Mouse (Mus musculus) MEL (cell line): ENCODE results near the gene Gramd2. TPM values are rescaled to one million over a fixed set of nuclear protein-coding genes. Genes with fewer than 3 reads are reported as not detected.

Source experiments
- DNase-seq: peaks from one replicate; pipeline ENCODE4 v3.0.0; 2011; ENCODE audit warnings: low read depth, low spot score
- H3K27ac ChIP-seq: 2 replicates; pipeline ENCODE4 v1.5.1; 2012; ENCODE audit warnings: low read depth, mild to moderate bottlenecking, control low read depth, low read length, moderate library complexity; ENCODE audit not compliant: control insufficient read depth
- H3K27me3 ChIP-seq, 2 experiments: fragments of 150-350 bp in 1 of 2; sonication (generic) in 1 of 2; 2 replicates each; pipeline ENCODE4 v1.6.1; 2012; ENCODE audit warnings: low read length in 2 of 2, mild to moderate bottlenecking in 2 of 2, improper control_type of control experiment in 1 of 2, moderate library complexity in 1 of 2; ENCODE audit not compliant: insufficient read depth in 2 of 2, control insufficient read depth in 1 of 2
- H3K36me3 ChIP-seq, 2 experiments: 2 replicates each; pipeline ENCODE4 v1.6.1; 2012 to 2014; ENCODE audit warnings: low read length in 2 of 2, improper control_type of control experiment in 1 of 2, inconsistent platforms in 1 of 2, mild to moderate bottlenecking in 1 of 2; ENCODE audit not compliant: insufficient read depth in 2 of 2, control insufficient read depth in 1 of 2
- H3K4me1 ChIP-seq, 2 experiments: fragments of 150-350 bp in 1 of 2; sonication (generic) in 1 of 2; 2 replicates each; pipeline ENCODE4 v1.6.1; 2012; ENCODE audit warnings: low read length in 2 of 2, improper control_type of control experiment in 1 of 2, mild to moderate bottlenecking in 1 of 2; ENCODE audit not compliant: insufficient read depth in 2 of 2, control insufficient read depth in 1 of 2
- H3K4me3 ChIP-seq, 2 experiments: fragments of 150-350 bp in 1 of 2; sonication (generic) in 1 of 2; 2 replicates each; pipeline ENCODE4 v1.5.1; 2012; ENCODE audit warnings: low read depth in 2 of 2, low read length in 2 of 2, mild to moderate bottlenecking in 2 of 2, moderate library complexity in 2 of 2, control low read depth in 1 of 2, improper control_type of control experiment in 1 of 2; ENCODE audit not compliant: control insufficient read depth in 1 of 2, insufficient read depth in 1 of 2
- H3K79me2 ChIP-seq: 2 replicates; pipeline ENCODE4 v1.6.1; 2012; ENCODE audit warnings: mild to moderate bottlenecking, low read length, moderate library complexity; ENCODE audit not compliant: control insufficient read depth, poor library complexity, insufficient read depth
- H3K9ac ChIP-seq: 2 replicates; pipeline ENCODE4 v1.6.1; 2012; ENCODE audit warnings: low read depth, mild to moderate bottlenecking, control low read depth, low read length, moderate library complexity; ENCODE audit not compliant: control insufficient read depth, poor library complexity, severe bottlenecking
- H3K9me3 ChIP-seq: fragments of 150-350 bp; sonication (generic); replicated peaks from 2 replicates; pipeline ENCODE4 v1.6.1; 2012; ENCODE audit warnings: mild to moderate bottlenecking, low read length, improper control_type of control experiment, moderate library complexity; ENCODE audit not compliant: insufficient read depth
- BHLHE40 ChIP-seq: IDR thresholded peaks from 2 replicates; pipeline ENCODE4 v1.6.1; 2012; ENCODE audit warnings: low read depth, mild to moderate bottlenecking, inconsistent platforms, low read length, improper control_type of control experiment, borderline replicate concordance
- CHD1 ChIP-seq: IDR thresholded peaks from 2 replicates; pipeline ENCODE4 v1.6.1; 2012; ENCODE audit warnings: low read depth, mild to moderate bottlenecking, inconsistent platforms, low read length, improper control_type of control experiment
- CTCF ChIP-seq, 3 experiments: IDR thresholded peaks in 2 of 3; conservative IDR thresholded peaks in 1 of 3; 2 replicates each; pipeline ENCODE4 v1.5.1; 2011 to 2012; ENCODE audit warnings: low read length in 3 of 3, low read depth in 2 of 3, mild to moderate bottlenecking in 2 of 3, improper control_type of control experiment in 1 of 3, inconsistent platforms in 1 of 3, mixed read lengths in 1 of 3, moderate library complexity in 1 of 3; ENCODE audit not compliant: control insufficient read depth in 1 of 3, insufficient read depth in 1 of 3, poor library complexity in 1 of 3, severe bottlenecking in 1 of 3
- E2F4 ChIP-seq: IDR thresholded peaks from 2 replicates; pipeline ENCODE4 v1.6.1; 2011; ENCODE audit warnings: low read depth, low read length, improper control_type of control experiment, borderline replicate concordance
- ELF1 ChIP-seq: IDR thresholded peaks from 2 replicates; pipeline ENCODE4 v1.6.1; 2014; ENCODE audit warnings: low read depth, mild to moderate bottlenecking, inconsistent platforms, low read length, improper control_type of control experiment, moderate library complexity
- EP300 ChIP-seq, 2 experiments: IDR thresholded peaks; 2 replicates each; pipeline ENCODE4 v1.6.1; 2011; ENCODE audit warnings: improper control_type of control experiment in 2 of 2, low read length in 2 of 2, low read depth in 1 of 2, mild to moderate bottlenecking in 1 of 2
- ETS1 ChIP-seq: IDR thresholded peaks from 2 replicates; pipeline ENCODE4 v1.6.1; 2012; ENCODE audit warnings: low read depth, mild to moderate bottlenecking, inconsistent platforms, low read length, improper control_type of control experiment, moderate library complexity
- GABPA ChIP-seq: IDR thresholded peaks from 2 replicates; pipeline ENCODE4 v1.6.1; 2012; ENCODE audit warnings: low read depth, mild to moderate bottlenecking, inconsistent platforms, low read length, improper control_type of control experiment, moderate library complexity
- GATA1 ChIP-seq: IDR thresholded peaks from 2 replicates; pipeline ENCODE4 v1.6.1; 2011; ENCODE audit warnings: low read depth, low read length, improper control_type of control experiment
- HCFC1 ChIP-seq: IDR thresholded peaks from 2 replicates; pipeline ENCODE4 v1.6.1; 2012; ENCODE audit warnings: low read depth, mild to moderate bottlenecking, inconsistent platforms, low read length, improper control_type of control experiment, moderate library complexity
- JUND ChIP-seq: IDR thresholded peaks from 2 replicates; pipeline ENCODE4 v1.6.1; 2011; ENCODE audit warnings: low read depth, mild to moderate bottlenecking, improper control_type of control experiment, low read length
- KAT2A ChIP-seq: conservative IDR thresholded peaks from 2 replicates; pipeline ENCODE4 v1.6.1; 2012; ENCODE audit warnings: low read depth, low read length, improper control_type of control experiment, inconsistent platforms
- MAFK ChIP-seq: IDR thresholded peaks from 2 replicates; pipeline ENCODE4 v1.6.1; 2011; ENCODE audit warnings: low read depth, mild to moderate bottlenecking, low read length, improper control_type of control experiment, borderline replicate concordance
- MAX ChIP-seq: IDR thresholded peaks from 2 replicates; pipeline ENCODE4 v1.6.1; 2011; ENCODE audit warnings: low read length, improper control_type of control experiment
- MAZ ChIP-seq: IDR thresholded peaks from 2 replicates; pipeline ENCODE4 v1.6.1; 2012; ENCODE audit warnings: low read depth, mild to moderate bottlenecking, inconsistent platforms, low read length, improper control_type of control experiment
- MEF2A ChIP-seq: IDR thresholded peaks from 2 replicates; pipeline ENCODE4 v1.6.1; 2014; ENCODE audit warnings: low read depth, mild to moderate bottlenecking, inconsistent platforms, low read length, improper control_type of control experiment; ENCODE audit not compliant: poor library complexity, insufficient replicate concordance, severe bottlenecking; ENCODE audit errors: extremely low read depth
- MXI1 ChIP-seq: IDR thresholded peaks from 2 replicates; pipeline ENCODE4 v1.6.1; 2011; ENCODE audit warnings: mild to moderate bottlenecking, low read depth, low read length, improper control_type of control experiment
- MYB ChIP-seq: IDR thresholded peaks from 2 replicates; pipeline ENCODE4 v1.6.1; 2011; ENCODE audit warnings: mild to moderate bottlenecking, low read depth, low read length, improper control_type of control experiment
- MYC ChIP-seq: IDR thresholded peaks from 2 replicates; pipeline ENCODE4 v1.6.1; 2011; ENCODE audit warnings: low read depth, mild to moderate bottlenecking, low read length, improper control_type of control experiment, moderate library complexity
- NRF1 ChIP-seq: IDR thresholded peaks from 2 replicates; pipeline ENCODE4 v1.6.1; 2014; ENCODE audit warnings: low read depth, mild to moderate bottlenecking, inconsistent platforms, low read length, improper control_type of control experiment, moderate library complexity; ENCODE audit not compliant: poor library complexity, insufficient read depth, severe bottlenecking
- POLR2AphosphoS2 ChIP-seq: IDR thresholded peaks from 2 replicates; pipeline ENCODE4 v1.6.1; 2011; ENCODE audit warnings: low read length, improper control_type of control experiment
- POLR2AphosphoS5 ChIP-seq: IDR thresholded peaks from 2 replicates; pipeline ENCODE4 v1.6.1; 2012; ENCODE audit warnings: low read depth, borderline replicate concordance, mild to moderate bottlenecking, inconsistent platforms, low read length, moderate library complexity, mixed read lengths
- RAD21 ChIP-seq: IDR thresholded peaks from 2 replicates; pipeline ENCODE4 v1.6.1; 2011; ENCODE audit warnings: mild to moderate bottlenecking, low read depth, low read length, improper control_type of control experiment
- SMC3 ChIP-seq: IDR thresholded peaks from 2 replicates; pipeline ENCODE4 v1.6.1; 2011; ENCODE audit warnings: low read depth, low read length, improper control_type of control experiment
- TBP ChIP-seq: IDR thresholded peaks from 2 replicates; pipeline ENCODE4 v1.8.0; 2011; ENCODE audit warnings: low read depth, low read length, improper control_type of control experiment
- TCF12 ChIP-seq: IDR thresholded peaks from 2 replicates; pipeline ENCODE4 v1.6.1; 2014; ENCODE audit warnings: low read depth, mild to moderate bottlenecking, inconsistent platforms, low read length, improper control_type of control experiment, moderate library complexity
- UBTF ChIP-seq: IDR thresholded peaks from 2 replicates; pipeline ENCODE4 v1.6.1; 2012; ENCODE audit warnings: low read depth, mild to moderate bottlenecking, inconsistent platforms, low read length, improper control_type of control experiment, moderate library complexity, borderline replicate concordance; ENCODE audit not compliant: insufficient read depth
- USF2 ChIP-seq, 2 experiments: IDR thresholded peaks; 2 replicates each; pipeline ENCODE4 v1.6.1; 2011 to 2012; ENCODE audit warnings: improper control_type of control experiment in 2 of 2, low read length in 2 of 2, borderline replicate concordance in 1 of 2, inconsistent platforms in 1 of 2, low read depth in 1 of 2, mild to moderate bottlenecking in 1 of 2; ENCODE audit not compliant: insufficient read depth in 1 of 2
- ZC3H11A ChIP-seq: IDR thresholded peaks from 2 replicates; pipeline ENCODE4 v1.6.1; 2012; ENCODE audit warnings: low read depth, mild to moderate bottlenecking, inconsistent platforms, low read length, improper control_type of control experiment
- polyA plus RNA-seq, 2 experiments: library from polyadenylated mRNA; stranded (reverse) in 1 of 2; unstranded in 1 of 2; fragments of >175 nt in 1 of 2; fragments of >200 nt in 1 of 2; gene quantifications; 2 replicates each; pipeline versions ENCODE4 v1.2.1 to v1.2.4; 2012; ENCODE audit warnings: low replicate concordance in 2 of 2, low read depth in 1 of 2; ENCODE audit not compliant: insufficient read length in 2 of 2, insufficient read depth in 1 of 2, missing spikeins in 1 of 2
- total RNA-seq: library from RNA; depleted of rRNA; stranded (reverse); fragments of 300-350 nt; gene quantifications from 2 replicates; pipeline ENCODE4 v1.2.3, GENCODE M21; 2012

The Gramd2 gene
- total and polyA plus RNA-seq, 3 experiments = 0.04 TPM; not detected in 2

GRCm38 (mm10) chr9:59649911-59650310 lies 30.0 kb upstream of the Gramd2 start:
- no peaks in the 10 kb centered on the region for H3K27me3 ChIP-seq
- TF ChIP-seq EP300 (IDR thresholded peaks at IDR 0.05; ENCODE audit: low read depth in 1 of 2, low read length in 2 of 2) (no peak), MEF2A (no peak), RAD21 (no peak), JUND (no peak), GATA1 (no peak), POLR2AphosphoS5 (no peak), USF2 (IDR thresholded peaks at IDR 0.05; ENCODE audit: borderline replicate concordance in 1 of 2, insufficient read depth in 1 of 2, low read depth in 1 of 2, low read length in 2 of 2) (no peak), MAFK (no peak), MAZ (no peak), CTCF (IDR thresholded peaks at IDR 0.05 in 2 of 3, conservative IDR thresholded peaks at IDR 0.05 in 1 of 3; ENCODE audit: control insufficient read depth in 1 of 3, insufficient read depth in 1 of 3, low read depth in 2 of 3, low read length in 3 of 3, poor library complexity in 1 of 3, severe bottlenecking in 1 of 3) (no peak), ZC3H11A (no peak), ELF1 (no peak), CHD1 (no peak), MYC (no peak), E2F4 (no peak), KAT2A (no peak), UBTF (no peak)
- TF ChIP-seq, all 39 proteins: peak for 0
- Histone ChIP-seq H3K4me1 (peaks cover 16 to 18% of the 10 kb centered on the region in 2 experiments), H3K36me3 (peaks cover 0 to 32% of the 10 kb centered on the region in 2 experiments; a peak in 2 of 4 replicates), H3K79me2 (no peaks in the 10 kb centered on the region), H3K9ac (no peak overlapping the region), H3K27ac (no peak overlapping the region), H3K9me3 (no peaks in the 10 kb centered on the region), H3K4me3 (no peak overlapping the region)
- DNase-seq = no peak

- H3K4me3 ChIP-seq = peak overlapping the region; percentile 10 to 73; a peak in 3 of 4 replicates
- peak overlapping the region; percentile 26 for H3K9ac ChIP-seq
- H3K27ac ChIP-seq = peak overlapping the region; percentile 76
- peaks cover 13 to 20% of the 10 kb centered on the region in 2 experiments for H3K4me1 ChIP-seq
- H3K9me3 ChIP-seq = no peaks in the 10 kb centered on the region
- peaks cover 24% of the 10 kb centered on the region for H3K79me2 ChIP-seq
- no peaks in the 10 kb centered on the region for H3K27me3 ChIP-seq
- peaks cover 0 to 35% of the 10 kb centered on the region in 2 experiments; a peak in 3 of 4 replicates for H3K36me3 ChIP-seq
- DNase-seq = peak; percentile 91
- TF ChIP-seq MXI1 (0 out of 2 replicates have a peak, but pooled peaks have one; percentile 31), HCFC1 (no peak), MAX (no peak), NRF1 (no peak), USF2 (IDR thresholded peaks at IDR 0.05; ENCODE audit: borderline replicate concordance in 1 of 2, insufficient read depth in 1 of 2, low read depth in 1 of 2, low read length in 2 of 2) (no peak), KAT2A (no peak), MYB (peak; percentile 64; the same call in 1 of the 2 replicates), EP300 (IDR thresholded peaks at IDR 0.05; ENCODE audit: low read depth in 1 of 2, low read length in 2 of 2) (peak; percentile 81 to 92), MAZ (no peak), ZC3H11A (no peak), BHLHE40 (no peak), RAD21 (no peak), SMC3 (no peak), GABPA (peak; percentile 87), TBP (peak; percentile 86; the same call in 1 of the 2 replicates), TCF12 (peak; percentile 62; the same call in 1 of the 2 replicates), ETS1 (peak; percentile 86), POLR2AphosphoS2 (no peak), ELF1 (0 out of 2 replicates have a peak, but pooled peaks have one; percentile 28), GATA1 (no peak; the same call in 1 of the 2 replicates)
Observed at GRCm38 (mm10) chr9:59653371-59653770, 26.6 kb upstream of the Gramd2 start.
